Mouse (Mus musculus): ENCODE measurements around the gene Myo5a. TPM values are rescaled to one million over a fixed set of nuclear protein-coding genes. Genes with fewer than 3 reads are reported as not detected.

The Myo5a gene
- polyA plus RNA-seq, 1 experiment: 14.0 TPM

DNA sequence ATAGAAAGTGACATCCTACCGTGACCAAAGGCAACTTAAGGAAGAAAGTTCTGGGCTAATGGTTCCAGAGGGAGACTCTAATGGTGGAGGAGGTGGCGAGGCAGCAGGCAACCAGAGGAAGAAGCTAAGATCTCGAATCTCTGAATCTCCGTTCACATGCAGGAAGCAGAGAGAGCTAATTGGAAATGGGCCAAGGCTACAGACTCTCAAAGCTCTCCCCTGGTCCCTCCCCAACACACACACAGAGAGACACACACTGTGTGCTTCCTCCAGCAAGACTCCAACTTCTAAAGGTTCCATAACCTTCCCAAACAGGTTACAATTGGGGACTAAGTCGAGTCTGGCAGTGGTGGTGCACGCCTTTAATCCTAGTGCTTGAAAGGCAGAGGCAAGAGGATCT, 199.6 kb downstream of the Myo5a start:
- no peak for DNase-seq
- no peak overlapping the region for H3K4me3 ChIP-seq (ENCODE audit: insufficient read depth, low read depth, low read length)
- WGBS: 58% methylated on average over 6 of the region's 6 CpGs
- no peaks in the 10 kb centered on the region for H3K36me3 ChIP-seq (ENCODE audit: control insufficient read depth, insufficient read depth, low read length)
- no peaks in the 10 kb centered on the region for H3K27me3 ChIP-seq (replicated peaks; ENCODE audit: control insufficient read depth, insufficient read depth, low read length)
- TF ChIP-seq POLR2A (IDR thresholded peaks at IDR 0.05; ENCODE audit: low read depth, low read length) (no peak), CTCF (conservative IDR thresholded peaks at IDR 0.05; ENCODE audit: insufficient read depth, insufficient read length, low read depth, low read length) (no peak)
- H3K27ac ChIP-seq (ENCODE audit: insufficient read depth, low read depth, low read length): no peak overlapping the region
- H3K4me1 ChIP-seq (ENCODE audit: control insufficient read depth, insufficient read depth, low read length): no peaks in the 10 kb centered on the region

DNA sequence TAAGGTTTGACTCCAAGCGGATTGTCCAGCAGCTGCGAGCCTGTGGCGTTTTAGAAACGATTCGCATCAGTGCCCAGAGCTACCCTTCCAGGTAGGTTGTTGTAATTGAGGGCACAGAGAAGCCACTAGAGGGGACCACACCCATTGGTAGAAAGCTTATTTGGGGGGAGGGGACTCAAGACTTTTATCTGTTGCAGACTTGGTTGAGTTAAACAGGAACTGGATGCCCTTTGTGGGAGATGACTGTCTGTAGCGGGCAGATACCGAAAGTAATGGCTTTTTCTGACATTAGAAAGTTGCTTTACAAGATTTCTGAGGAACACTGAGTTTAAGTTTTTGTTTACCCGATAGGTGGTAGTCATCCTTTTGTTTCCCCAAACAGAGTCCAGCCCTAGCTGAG, 200.7 kb downstream of the Myo5a start:
- TF ChIP-seq POLR2A (IDR thresholded peaks at IDR 0.05; ENCODE audit: low read depth, low read length): no peak
- no peak for TF ChIP-seq CTCF (conservative IDR thresholded peaks at IDR 0.05; ENCODE audit: insufficient read depth, insufficient read length, low read depth, low read length)
- no peak for DNase-seq
- WGBS: 87% methylated on average over 8 of the region's 8 CpGs

More for the DNA sequence above, 200.7 kb downstream of the Myo5a start:
- Histone ChIP-seq H3K27ac (ENCODE audit: insufficient read depth, low read depth, low read length) (no peak overlapping the region), H3K4me1 (ENCODE audit: control insufficient read depth, insufficient read depth, low read length) (no peaks in the 10 kb centered on the region), H3K4me3 (ENCODE audit: insufficient read depth, low read depth, low read length) (no peak overlapping the region), H3K36me3 (ENCODE audit: control insufficient read depth, insufficient read depth, low read length) (no peaks in the 10 kb centered on the region), H3K27me3 (replicated peaks; ENCODE audit: control insufficient read depth, insufficient read depth, low read length) (no peaks in the 10 kb centered on the region)

Other genes starting within 250 kb of the Myo5a start
- gene Onecut1, start 209.1 kb upstream of the Myo5a start, polyA plus RNA-seq (2012; rRNA removed): not detected in 2 replicates
- gene Fam214a, start 118.1 kb upstream of the Myo5a start, polyA plus RNA-seq (2012; rRNA removed): 12.1 and 12.8 TPM in 2 replicates
- 18.2 and 24.6 TPM in 2 replicates for gene Arpp19, start 33.4 kb upstream of the Myo5a start, polyA plus RNA-seq (2012; rRNA removed)
- 7.1 and 7.5 TPM in 2 replicates for gene Myo5c, start 161.0 kb downstream of the Myo5a start, polyA plus RNA-seq (2012; rRNA removed)
- 18.0 and 18.1 TPM in 2 replicates for gene Gnb5, start 235.3 kb downstream of the Myo5a start, polyA plus RNA-seq (2012; rRNA removed)